ENCODE assay signal across 9 mouse cellular contexts in genomic region chr6:90716853-90717252, GRCm38 (mm10).
DNase-seq lines count a peak whose midpoint lies in the region; ATAC-seq and TF ChIP-seq lines count a peak whose summit lies in the region.
"Had no signal": no experiment of that assay in that cellular context is flagged by ENCODE, and none has a peak within 500 bp of the region (broad histone marks: within the 10 kb centered on the region; RNA-seq: fewer than 3 reads in every experiment).

No protein-coding gene starts in this region.

- H3K4me1 ChIP-seq in kidney, adult 2 months (ENCODE audit: control insufficient read depth, insufficient read depth, low read length), result peaks cover 67% of the 10 kb centered on the region
- H3K4me1 ChIP-seq in embryonic facial prominence, embryonic 13.5 days, result peaks cover 48% of the 10 kb centered on the region
- H3K4me1 ChIP-seq in hindbrain, postnatal 0 days (ENCODE audit: insufficient read depth, low read length), result peaks cover 56% of the 10 kb centered on the region
- H3K4me1 ChIP-seq in midbrain, embryonic 13.5 days (replicated peaks), result peaks cover 53% of the 10 kb centered on the region

- H3K27ac ChIP-seq in kidney, adult 2 months (ENCODE audit: insufficient read depth, low read depth, low read length), result peak overlapping the region; percentile 11; the same call in 1 of the 2 replicates
- H3K27ac ChIP-seq in embryonic facial prominence, embryonic 13.5 days, result no peak overlapping the region
- no peak overlapping the region for H3K27ac ChIP-seq in hindbrain, postnatal 0 days
- H3K27ac ChIP-seq in midbrain, embryonic 13.5 days, result no peak overlapping the region
- H3K27ac ChIP-seq: macrophage had no signal

- TF ChIP-seq CTCF in kidney, adult 2 months (conservative IDR thresholded peaks at IDR 0.05; ENCODE audit: insufficient read depth, insufficient read length, low read depth, low read length), result no peak
- TF ChIP-seq CTCF in hindbrain, postnatal 0 days (IDR thresholded peaks at IDR 0.05; ENCODE audit: low read depth), result no peak

- no peak overlapping the region for H3K4me3 ChIP-seq in kidney, adult 2 months (ENCODE audit: insufficient read depth, low read depth, low read length)
- peak overlapping the region; percentile 72 for H3K4me3 ChIP-seq in embryonic facial prominence, embryonic 13.5 days
- H3K4me3 ChIP-seq in hindbrain, postnatal 0 days (ENCODE audit: low read length), result peak overlapping the region; percentile 51
- no peak overlapping the region for H3K4me3 ChIP-seq in midbrain, embryonic 13.5 days (replicated peaks)

- no peak for ATAC-seq in embryonic facial prominence, embryonic 13.5 days (ENCODE audit: insufficient number of reproducible peaks, insufficient read depth, low FRiP score, low TSS enrichment, low read depth)
- ATAC-seq in hindbrain, postnatal 0 days, result no peak
- ATAC-seq in midbrain, embryonic 13.5 days, result peak; percentile 4; the same call in 1 of the 2 replicates
- no peak for ATAC-seq in inflammation-experienced regulatory T-cells, adult 6 months

- peak overlapping the region; percentile 85 for H3K9ac ChIP-seq in embryonic facial prominence, embryonic 13.5 days
- H3K9ac ChIP-seq in hindbrain, postnatal 0 days (replicated peaks; ENCODE audit: low read length), result no peak overlapping the region
- no peak overlapping the region for H3K9ac ChIP-seq in midbrain, embryonic 13.5 days (replicated peaks)

- DNase-seq in kidney, adult 2 months, result no peak
- no peak for DNase-seq in kidney, postnatal 36 days
- no peak for DNase-seq in hindbrain, postnatal 0 days (ENCODE audit: low spot score)
- DNase-seq in spleen, postnatal 36 days (ENCODE audit: low spot score in 2 of 2), result no peak
- DNase-seq in ovary, postnatal 10 days (ENCODE audit: low spot score), result no peak

- H3K4me2 ChIP-seq in embryonic facial prominence, embryonic 13.5 days, result peak overlapping the region; percentile 73
- H3K4me2 ChIP-seq in hindbrain, postnatal 0 days (ENCODE audit: low read depth, low read length), result peak overlapping the region; percentile 72
- peak overlapping the region; percentile 83 for H3K4me2 ChIP-seq in midbrain, embryonic 13.5 days (replicated peaks)

- WGBS in kidney, adult 2 months, result 50% methylated on average over 4 of the region's 4 CpGs
- WGBS in embryonic facial prominence, embryonic 13.5 days, result 42% methylated on average over 4 of the region's 4 CpGs
- 41% methylated on average over 4 of the region's 4 CpGs for WGBS in hindbrain, postnatal 0 days
- 49% methylated on average over 4 of the region's 4 CpGs for WGBS in midbrain, embryonic 13.5 days

- no peaks in the 10 kb centered on the region for H3K36me3 ChIP-seq in kidney, adult 2 months (ENCODE audit: control insufficient read depth, insufficient read depth, low read length)
- no peaks in the 10 kb centered on the region for H3K36me3 ChIP-seq in embryonic facial prominence, embryonic 13.5 days
- H3K36me3 ChIP-seq in hindbrain, postnatal 0 days (ENCODE audit: insufficient read depth, low read length), result no peaks in the 10 kb centered on the region
- H3K36me3 ChIP-seq in midbrain, embryonic 13.5 days, result no peaks in the 10 kb centered on the region

- no peak for TF ChIP-seq POLR2A in kidney, adult 2 months (IDR thresholded peaks at IDR 0.05; ENCODE audit: low read depth, low read length)

- no peaks in the 10 kb centered on the region for H3K9me3 ChIP-seq in embryonic facial prominence, embryonic 13.5 days
- H3K9me3 ChIP-seq in hindbrain, postnatal 0 days (ENCODE audit: low read length), result no peaks in the 10 kb centered on the region
- no peaks in the 10 kb centered on the region for H3K9me3 ChIP-seq in midbrain, embryonic 13.5 days

- no peaks in the 10 kb centered on the region for H3K27me3 ChIP-seq in kidney, adult 2 months (replicated peaks; ENCODE audit: control insufficient read depth, insufficient read depth, low read length)
- H3K27me3 ChIP-seq in embryonic facial prominence, embryonic 13.5 days, result no peaks in the 10 kb centered on the region
- no peaks in the 10 kb centered on the region for H3K27me3 ChIP-seq in hindbrain, postnatal 0 days (ENCODE audit: insufficient read depth, low read length)
- H3K27me3 ChIP-seq in midbrain, embryonic 13.5 days, result no peaks in the 10 kb centered on the region

Comparison
In these comparisons a context has a peak if more than half of its experiments do, and no peak if none do; other contexts are left out.
1. H3K4me3 ChIP-seq: peak in embryonic facial prominence, embryonic 13.5 days (single experiment) and hindbrain, postnatal 0 days (single experiment); none in kidney, adult 2 months (single experiment) and midbrain, embryonic 13.5 days (single experiment).
2. Peak in every context shown above with its lines, with median percentiles within 50 percentile points of each other: H3K4me2 ChIP-seq.